Mouse (Mus musculus) kidney, embryonic 16.5 days (tissue): Measurements from ENCODE around the gene Ly6g5b. TPM values are rescaled to one million over a fixed set of nuclear protein-coding genes. Genes with fewer than 3 reads are reported as not detected.
A peak's percentile ranks its signal among the peaks of the same experiment; 100 is the strongest.

ENCODE experiments used
- ATAC-seq: fragments of 200-750 bp; cut with Nextera tagmentation; 2 replicates; pipeline ENCODE4 v1.8.0; 2017; ENCODE audit warnings: moderate TSS enrichment; ENCODE audit not compliant: low FRiP score, low TSS enrichment
- H3K27ac ChIP-seq: fragments of 300-500 bp; sonication (generic); 2 replicates; pipeline ENCODE4 v1.5.1; 2014; ENCODE audit warnings: low read length
- H3K27me3 ChIP-seq: fragments of 300-500 bp; sonication (generic); 2 replicates; pipeline ENCODE4 v1.6.1; 2014; ENCODE audit warnings: low read length, control low read depth, mixed read lengths; ENCODE audit not compliant: insufficient read depth
- H3K36me3 ChIP-seq: fragments of 300-500 bp; sonication (generic); 2 replicates; pipeline ENCODE4 v1.6.1; 2014; ENCODE audit warnings: low read length, control low read depth, mixed read lengths; ENCODE audit not compliant: insufficient read depth
- H3K4me1 ChIP-seq: fragments of 300-500 bp; sonication (generic); 2 replicates; pipeline ENCODE4 v1.6.1; 2014; ENCODE audit warnings: low read length, control low read depth, mixed read lengths; ENCODE audit not compliant: insufficient read depth
- H3K4me2 ChIP-seq: fragments of 300-500 bp; sonication (generic); replicated peaks from 2 replicates; pipeline ENCODE4 v1.6.1; 2014; ENCODE audit warnings: low read depth, low read length
- H3K4me3 ChIP-seq: fragments of 300-500 bp; sonication (generic); 2 replicates; pipeline ENCODE4 v1.5.1; 2014; ENCODE audit warnings: mild to moderate bottlenecking, low read length
- H3K9ac ChIP-seq: fragments of 300-500 bp; sonication (generic); replicated peaks from 2 replicates; pipeline ENCODE4 v1.6.1; 2014; ENCODE audit warnings: low read length
- H3K9me3 ChIP-seq: fragments of 300-500 bp; sonication (generic); 2 replicates; pipeline ENCODE4 v1.6.1; 2016; ENCODE audit warnings: low read length, control low read depth
- WGBS: fragments of 180-500 bp; shearing (Covaris S2); extraction: QIAGEN DNeasy Blood & Tissue Kit; methylation state at CpG from one replicate; pipeline ENCODE4 v1.1.7; 2014; 5-methylcytosine and 5-hydroxymethylcytosine counted together
- polyA plus RNA-seq: library from polyadenylated mRNA; unstranded; fragments of >200 nt; fragmentation: Nextera tagmentation; extraction: Ambion mirVana; gene quantifications from 2 replicates; pipeline ENCODE4 v1.2.1, GENCODE M21; 2015

Gene Ly6g5b
- polyA plus RNA-seq, 1 experiment from 2014 or later: 0.89 TPM

- Histone ChIP-seq H3K36me3 (no peaks in the 10 kb centered on the region), H3K4me2 (no peak overlapping the region), H3K9me3 (no peaks in the 10 kb centered on the region), H3K27ac (no peak overlapping the region), H3K4me1 (peaks cover 36% of the 10 kb centered on the region), H3K4me3 (no peak overlapping the region), H3K9ac (peak overlapping the region; percentile 26; the same call in 1 of the 2 replicates), H3K27me3 (no peaks in the 10 kb centered on the region)
- 30% methylated on average over 17 of the region's 17 CpGs for WGBS
- ATAC-seq: no peak
Measured at GRCm38 (mm10) chr17:35074097-35074496, 41.1 kb downstream of the Ly6g5b start.

DNA sequence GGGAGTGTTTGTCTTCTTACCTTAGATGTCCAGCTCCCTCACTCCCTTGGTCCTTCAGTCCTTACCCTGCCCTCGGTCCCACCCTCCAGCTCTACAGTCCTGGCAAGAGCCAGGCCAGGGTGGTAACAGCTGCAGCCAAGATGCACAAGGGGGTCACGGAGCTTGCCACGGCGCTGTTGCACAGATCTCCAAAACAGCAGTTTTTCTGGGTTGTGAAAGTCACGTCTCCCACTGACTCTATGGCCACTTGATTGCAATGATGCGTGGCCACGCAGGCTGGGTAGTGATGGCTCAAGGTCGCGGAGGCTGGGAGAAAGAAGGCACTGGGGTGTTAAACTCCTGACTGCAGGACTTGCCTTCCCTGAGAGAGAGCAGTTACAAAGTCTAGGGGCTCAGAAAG, 43.8 kb downstream of the Ly6g5b start:
- Histone ChIP-seq H3K4me3 (no peak overlapping the region), H3K27ac (no peak overlapping the region; the same call in 1 of the 2 replicates), H3K4me2 (no peak overlapping the region), H3K9me3 (no peaks in the 10 kb centered on the region), H3K36me3 (no peaks in the 10 kb centered on the region), H3K4me1 (peaks cover 18% of the 10 kb centered on the region), H3K9ac (no peak overlapping the region), H3K27me3 (0 out of 2 replicates have a peak, but pooled peaks cover 2% of the 10 kb centered on the region)
- WGBS: 51% methylated on average over 9 of the region's 9 CpGs
- ATAC-seq: no peak

- ATAC-seq: no peak
- 66% methylated on average over 6 of the region's 6 CpGs for WGBS
Measured at GRCm38 (mm10) chr17:35070556-35071229, 44.5 kb downstream of the Ly6g5b start.

GRCm38 (mm10) chr17:35068213-35068914, 46.9 kb downstream of the Ly6g5b start:
- WGBS: 79% methylated on average over 17 of the region's 17 CpGs
- ATAC-seq: no peak
- Histone ChIP-seq H3K27ac (no peak overlapping the region), H3K4me2 (no peak overlapping the region), H3K4me1 (peaks cover 26% of the 10 kb centered on the region), H3K9ac (no peak overlapping the region), H3K27me3 (0 out of 2 replicates have a peak, but pooled peaks cover 7% of the 10 kb centered on the region), H3K36me3 (no peaks in the 10 kb centered on the region), H3K4me3 (no peak overlapping the region), H3K9me3 (no peaks in the 10 kb centered on the region)

More at GRCm38 (mm10) chr17:35070556-35071229, 44.5 kb downstream of the Ly6g5b start:
- Histone ChIP-seq H3K27me3 (0 out of 2 replicates have a peak, but pooled peaks cover 7% of the 10 kb centered on the region), H3K4me2 (no peak overlapping the region), H3K9ac (no peak overlapping the region), H3K4me3 (no peak overlapping the region), H3K27ac (no peak overlapping the region), H3K9me3 (no peaks in the 10 kb centered on the region), H3K4me1 (peaks cover 15% of the 10 kb centered on the region), H3K36me3 (no peaks in the 10 kb centered on the region)

DNA sequence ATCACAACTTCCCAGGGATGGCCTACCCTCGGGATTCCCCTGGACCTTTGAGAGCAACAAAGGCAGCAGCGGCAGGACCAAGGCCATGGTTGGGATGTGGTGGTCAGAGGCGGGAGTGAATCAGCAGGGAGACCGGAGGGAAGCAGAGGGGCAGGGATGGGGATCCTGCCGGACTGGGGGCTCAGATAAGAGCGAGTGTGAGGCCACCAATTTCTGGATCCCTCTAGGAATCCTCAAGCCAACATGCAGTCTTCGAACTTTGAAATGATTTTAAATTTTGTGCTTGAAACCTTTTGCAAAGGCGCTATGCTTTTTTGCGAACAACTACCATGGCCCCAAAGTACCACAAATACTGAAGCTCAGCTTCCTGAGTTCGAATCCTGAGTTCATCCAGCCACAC, 49.1 kb downstream of the Ly6g5b start, which contains the start of gene Mpig6b:
TSS of gene Mpig6b (minus strand) at position 101 of the 400 bp plus-strand sequence.
- Histone ChIP-seq H3K27ac (peak within 1 kb of the TSS; percentile 56), H3K9me3 (no peaks in the 10 kb centered on the region), H3K9ac (peak within 1 kb of the TSS; percentile 29), H3K36me3 (peaks cover 18% of the 10 kb centered on the region), H3K27me3 (0 out of 2 replicates have a peak, but pooled peaks cover 7% of the 10 kb centered on the region), H3K4me3 (peak within 1 kb of the TSS; percentile 43), H3K4me2 (peak within 1 kb of the TSS; percentile 59), H3K4me1 (peaks cover 24% of the 10 kb centered on the region)
- no peak for ATAC-seq
- WGBS: 48% methylated on average over 10 of the region's 10 CpGs

DNA sequence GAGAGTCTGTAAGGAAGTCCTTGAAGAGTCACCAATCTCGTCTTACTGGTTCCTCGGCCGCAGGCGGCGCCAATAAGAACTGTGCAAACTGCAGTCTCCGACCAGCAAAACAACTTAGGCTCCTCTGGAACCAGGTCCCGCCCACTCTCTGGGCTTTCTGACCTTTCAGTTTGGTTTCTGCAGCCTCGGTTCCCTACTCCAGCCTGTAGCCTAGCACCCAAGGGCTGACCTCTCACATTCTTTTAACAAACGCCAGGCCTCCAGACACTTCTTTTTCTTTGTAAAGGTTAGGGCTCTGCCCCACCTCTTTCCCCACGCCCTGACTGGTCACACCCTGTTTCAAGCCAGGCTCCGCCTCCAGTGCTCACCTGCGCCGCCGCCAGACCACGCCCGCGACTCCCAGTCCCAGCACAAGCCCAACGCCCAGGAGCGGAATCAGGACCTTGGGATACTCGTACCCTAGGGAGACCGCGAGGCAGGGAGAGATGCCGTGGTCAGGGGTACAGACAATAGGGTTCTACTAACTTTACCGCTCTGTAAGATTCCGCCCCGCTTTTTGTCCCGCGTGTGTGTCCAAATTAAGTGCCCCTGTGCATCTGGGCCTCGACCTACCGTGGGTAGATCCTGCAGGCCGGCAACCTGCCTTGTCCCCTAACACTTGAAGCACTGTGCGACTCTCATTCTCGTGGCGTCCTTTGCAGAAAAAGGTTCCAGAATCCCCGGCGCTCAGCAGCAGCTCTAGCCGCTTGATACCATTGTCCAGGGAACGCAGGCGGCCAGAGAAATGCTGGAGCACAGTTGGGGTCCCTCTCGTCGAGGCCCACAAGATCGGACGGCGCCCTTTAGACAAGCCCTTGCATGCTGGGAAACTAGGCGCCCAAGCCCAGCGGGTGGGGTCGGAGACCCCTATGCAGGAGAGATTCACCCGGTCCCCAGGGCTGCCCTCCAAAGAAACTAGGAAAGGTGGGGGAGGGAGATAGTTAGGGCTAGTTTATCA, 50.0 kb downstream of the Ly6g5b start, which contains the start of gene Ly6g6c:
TSS of gene Ly6g6c (plus strand) at position 438 of the 997 bp plus-strand sequence.
- WGBS: 2% methylated on average over 48 of the region's 48 CpGs
- H3K4me2 ChIP-seq: peak within 1 kb of the TSS; percentile 59
- ATAC-seq: peak; percentile 68
- H3K9me3 ChIP-seq: no peaks in the 10 kb centered on the region
- H3K9ac ChIP-seq: peak within 1 kb of the TSS; percentile 29
- peak within 1 kb of the TSS; percentile 56 for H3K27ac ChIP-seq
- peaks cover 24% of the 10 kb centered on the region for H3K36me3 ChIP-seq
- peak within 1 kb of the TSS; percentile 43 for H3K4me3 ChIP-seq
- 0 out of 2 replicates have a peak, but pooled peaks cover 7% of the 10 kb centered on the region for H3K27me3 ChIP-seq
- H3K4me1 ChIP-seq: peaks cover 32% of the 10 kb centered on the region

- Histone ChIP-seq H3K9me3 (no peaks in the 10 kb centered on the region), H3K27me3 (0 out of 2 replicates have a peak, but pooled peaks cover 7% of the 10 kb centered on the region), H3K27ac (peak overlapping the region; percentile 56), H3K4me3 (peak overlapping the region; percentile 43), H3K9ac (peak overlapping the region; percentile 29), H3K4me2 (peak overlapping the region; percentile 59), H3K4me1 (peaks cover 35% of the 10 kb centered on the region), H3K36me3 (peaks cover 24% of the 10 kb centered on the region)
- ATAC-seq: no peak
- 31% methylated on average over 10 of the region's 10 CpGs for WGBS
Measured at GRCm38 (mm10) chr17:35064378-35064877, 50.8 kb downstream of the Ly6g5b start.
